Mouse (Mus musculus) MEL (cell line): Measurements from ENCODE around the gene Ippk. TPM values are rescaled to one million over a fixed set of nuclear protein-coding genes. Genes with fewer than 3 reads are reported as not detected.
A peak's percentile ranks its signal among the peaks of the same experiment; 100 is the strongest.

ENCODE experiments used
- DNase-seq: peaks from one replicate; pipeline ENCODE4 v3.0.0; 2011; ENCODE audit warnings: low read depth, low spot score
- H3K27ac ChIP-seq: 2 replicates; pipeline ENCODE4 v1.5.1; 2012; ENCODE audit warnings: low read depth, mild to moderate bottlenecking, control low read depth, low read length, moderate library complexity; ENCODE audit not compliant: control insufficient read depth
- H3K27me3 ChIP-seq, 2 experiments: fragments of 150-350 bp in 1 of 2; sonication (generic) in 1 of 2; 2 replicates each; pipeline ENCODE4 v1.6.1; 2012; ENCODE audit warnings: low read length in 2 of 2, mild to moderate bottlenecking in 2 of 2, improper control_type of control experiment in 1 of 2, moderate library complexity in 1 of 2; ENCODE audit not compliant: insufficient read depth in 2 of 2, control insufficient read depth in 1 of 2
- H3K36me3 ChIP-seq, 2 experiments: 2 replicates each; pipeline ENCODE4 v1.6.1; 2012 to 2014; ENCODE audit warnings: low read length in 2 of 2, improper control_type of control experiment in 1 of 2, inconsistent platforms in 1 of 2, mild to moderate bottlenecking in 1 of 2; ENCODE audit not compliant: insufficient read depth in 2 of 2, control insufficient read depth in 1 of 2
- H3K4me1 ChIP-seq, 2 experiments: fragments of 150-350 bp in 1 of 2; sonication (generic) in 1 of 2; 2 replicates each; pipeline ENCODE4 v1.6.1; 2012; ENCODE audit warnings: low read length in 2 of 2, improper control_type of control experiment in 1 of 2, mild to moderate bottlenecking in 1 of 2; ENCODE audit not compliant: insufficient read depth in 2 of 2, control insufficient read depth in 1 of 2
- H3K4me3 ChIP-seq, 2 experiments: fragments of 150-350 bp in 1 of 2; sonication (generic) in 1 of 2; 2 replicates each; pipeline ENCODE4 v1.5.1; 2012; ENCODE audit warnings: low read depth in 2 of 2, low read length in 2 of 2, mild to moderate bottlenecking in 2 of 2, moderate library complexity in 2 of 2, control low read depth in 1 of 2, improper control_type of control experiment in 1 of 2; ENCODE audit not compliant: control insufficient read depth in 1 of 2, insufficient read depth in 1 of 2
- H3K79me2 ChIP-seq: 2 replicates; pipeline ENCODE4 v1.6.1; 2012; ENCODE audit warnings: mild to moderate bottlenecking, low read length, moderate library complexity; ENCODE audit not compliant: control insufficient read depth, poor library complexity, insufficient read depth
- H3K9ac ChIP-seq: 2 replicates; pipeline ENCODE4 v1.6.1; 2012; ENCODE audit warnings: low read depth, mild to moderate bottlenecking, control low read depth, low read length, moderate library complexity; ENCODE audit not compliant: control insufficient read depth, poor library complexity, severe bottlenecking
- H3K9me3 ChIP-seq: fragments of 150-350 bp; sonication (generic); replicated peaks from 2 replicates; pipeline ENCODE4 v1.6.1; 2012; ENCODE audit warnings: mild to moderate bottlenecking, low read length, improper control_type of control experiment, moderate library complexity; ENCODE audit not compliant: insufficient read depth
- CTCF ChIP-seq, 3 experiments: IDR thresholded peaks in 2 of 3; conservative IDR thresholded peaks in 1 of 3; 2 replicates each; pipeline ENCODE4 v1.5.1; 2011 to 2012; ENCODE audit warnings: low read length in 3 of 3, low read depth in 2 of 3, mild to moderate bottlenecking in 2 of 3, improper control_type of control experiment in 1 of 3, inconsistent platforms in 1 of 3, mixed read lengths in 1 of 3, moderate library complexity in 1 of 3; ENCODE audit not compliant: control insufficient read depth in 1 of 3, insufficient read depth in 1 of 3, poor library complexity in 1 of 3, severe bottlenecking in 1 of 3
- ETS1 ChIP-seq: IDR thresholded peaks from 2 replicates; pipeline ENCODE4 v1.6.1; 2012; ENCODE audit warnings: low read depth, mild to moderate bottlenecking, inconsistent platforms, low read length, improper control_type of control experiment, moderate library complexity
- GABPA ChIP-seq: IDR thresholded peaks from 2 replicates; pipeline ENCODE4 v1.6.1; 2012; ENCODE audit warnings: low read depth, mild to moderate bottlenecking, inconsistent platforms, low read length, improper control_type of control experiment, moderate library complexity
- GATA1 ChIP-seq: IDR thresholded peaks from 2 replicates; pipeline ENCODE4 v1.6.1; 2011; ENCODE audit warnings: low read depth, low read length, improper control_type of control experiment
- JUND ChIP-seq: IDR thresholded peaks from 2 replicates; pipeline ENCODE4 v1.6.1; 2011; ENCODE audit warnings: low read depth, mild to moderate bottlenecking, improper control_type of control experiment, low read length
- MAX ChIP-seq: IDR thresholded peaks from 2 replicates; pipeline ENCODE4 v1.6.1; 2011; ENCODE audit warnings: low read length, improper control_type of control experiment
- MXI1 ChIP-seq: IDR thresholded peaks from 2 replicates; pipeline ENCODE4 v1.6.1; 2011; ENCODE audit warnings: mild to moderate bottlenecking, low read depth, low read length, improper control_type of control experiment
- POLR2A ChIP-seq, 2 experiments: IDR thresholded peaks; 2 replicates each; pipeline ENCODE4 v1.6.1; 2011 to 2012; ENCODE audit warnings: low read length in 2 of 2, mild to moderate bottlenecking in 2 of 2, control low read depth in 1 of 2, improper control_type of control experiment in 1 of 2, low read depth in 1 of 2, moderate library complexity in 1 of 2; ENCODE audit not compliant: control insufficient read depth in 1 of 2, insufficient read depth in 1 of 2, poor library complexity in 1 of 2
- RAD21 ChIP-seq: IDR thresholded peaks from 2 replicates; pipeline ENCODE4 v1.6.1; 2011; ENCODE audit warnings: mild to moderate bottlenecking, low read depth, low read length, improper control_type of control experiment
- RCOR1 ChIP-seq: IDR thresholded peaks from 2 replicates; pipeline ENCODE4 v1.6.1; 2012; ENCODE audit warnings: low read depth, mild to moderate bottlenecking, inconsistent platforms, low read length, improper control_type of control experiment
- SIN3A ChIP-seq: IDR thresholded peaks from 2 replicates; pipeline ENCODE4 v1.6.1; 2012; ENCODE audit warnings: low read length, improper control_type of control experiment, inconsistent platforms
- SMC3 ChIP-seq: IDR thresholded peaks from 2 replicates; pipeline ENCODE4 v1.6.1; 2011; ENCODE audit warnings: low read depth, low read length, improper control_type of control experiment
- TCF12 ChIP-seq: IDR thresholded peaks from 2 replicates; pipeline ENCODE4 v1.6.1; 2014; ENCODE audit warnings: low read depth, mild to moderate bottlenecking, inconsistent platforms, low read length, improper control_type of control experiment, moderate library complexity
- USF2 ChIP-seq, 2 experiments: IDR thresholded peaks; 2 replicates each; pipeline ENCODE4 v1.6.1; 2011 to 2012; ENCODE audit warnings: improper control_type of control experiment in 2 of 2, low read length in 2 of 2, borderline replicate concordance in 1 of 2, inconsistent platforms in 1 of 2, low read depth in 1 of 2, mild to moderate bottlenecking in 1 of 2; ENCODE audit not compliant: insufficient read depth in 1 of 2
- ZC3H11A ChIP-seq: IDR thresholded peaks from 2 replicates; pipeline ENCODE4 v1.6.1; 2012; ENCODE audit warnings: low read depth, mild to moderate bottlenecking, inconsistent platforms, low read length, improper control_type of control experiment
- ZMIZ1 ChIP-seq: IDR thresholded peaks from 2 replicates; pipeline ENCODE4 v1.6.1; 2012; ENCODE audit warnings: low read depth, mild to moderate bottlenecking, inconsistent platforms, low read length, improper control_type of control experiment, moderate library complexity
- ZNF384 ChIP-seq: IDR thresholded peaks from 2 replicates; pipeline ENCODE4 v1.6.1; 2012; ENCODE audit warnings: low read depth, mild to moderate bottlenecking, inconsistent platforms, low read length, improper control_type of control experiment
- polyA plus RNA-seq, 2 experiments: library from polyadenylated mRNA; stranded (reverse) in 1 of 2; unstranded in 1 of 2; fragments of >175 nt in 1 of 2; fragments of >200 nt in 1 of 2; gene quantifications; 2 replicates each; pipeline versions ENCODE4 v1.2.1 to v1.2.4; 2012; ENCODE audit warnings: low replicate concordance in 2 of 2, low read depth in 1 of 2; ENCODE audit not compliant: insufficient read length in 2 of 2, insufficient read depth in 1 of 2, missing spikeins in 1 of 2
- total RNA-seq: library from RNA; depleted of rRNA; stranded (reverse); fragments of 300-350 nt; gene quantifications from 2 replicates; pipeline ENCODE4 v1.2.3, GENCODE M21; 2012

Ippk gene
- total and polyA plus RNA-seq, 3 experiments, result 14.0 to 19.6 TPM; not detected in 1

GRCm38 (mm10) chr13:49396798-49397197 lies 24.3 kb upstream of the Ippk start:
- Histone ChIP-seq H3K4me1 (peaks cover 0 to 11% of the 10 kb centered on the region in 2 experiments; a peak in 2 of 4 replicates), H3K79me2 (no peaks in the 10 kb centered on the region), H3K9me3 (no peaks in the 10 kb centered on the region), H3K27ac (no peak overlapping the region), H3K9ac (no peak overlapping the region), H3K27me3 (no peaks in the 10 kb centered on the region), H3K4me3 (no peak overlapping the region), H3K36me3 (peaks cover 0 to 8% of the 10 kb centered on the region in 2 experiments; a peak in 2 of 4 replicates)
- DNase-seq, result no peak
- no peak for TF ChIP-seq ZC3H11A
- TF ChIP-seq ZMIZ1, result no peak
- TF ChIP-seq ZNF384, result no peak
- no peak for TF ChIP-seq GABPA
- no peak for TF ChIP-seq JUND

DNA sequence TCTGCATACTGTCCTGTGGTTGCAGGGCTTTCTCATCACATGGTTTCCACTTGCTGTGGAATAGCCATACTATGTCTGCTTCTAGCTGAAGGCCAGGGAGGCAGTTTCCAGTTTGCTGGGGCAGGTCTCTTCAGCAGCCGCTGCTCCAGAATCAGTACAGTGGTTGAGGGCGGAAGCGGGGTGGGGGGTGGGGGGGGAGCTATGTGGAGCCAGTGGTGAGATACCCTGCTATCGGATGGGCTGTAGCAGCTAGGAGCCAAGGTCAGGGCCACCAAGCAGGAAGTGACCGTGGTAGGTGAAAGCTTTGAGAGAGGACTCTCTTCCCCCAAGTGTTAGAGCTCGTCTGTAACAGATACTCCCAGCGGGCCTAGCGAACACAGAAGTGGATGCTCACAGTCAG lies 22.9 kb upstream of the Ippk start:
- TF ChIP-seq CTCF (IDR thresholded peaks at IDR 0.05 in 2 of 3, conservative IDR thresholded peaks at IDR 0.05 in 1 of 3; ENCODE audit: control insufficient read depth in 1 of 3, insufficient read depth in 1 of 3, low read depth in 2 of 3, low read length in 3 of 3, poor library complexity in 1 of 3, severe bottlenecking in 1 of 3) (no peak), TCF12 (no peak), USF2 (IDR thresholded peaks at IDR 0.05; ENCODE audit: borderline replicate concordance in 1 of 2, insufficient read depth in 1 of 2, low read depth in 1 of 2, low read length in 2 of 2) (no peak), JUND (no peak), POLR2A (IDR thresholded peaks at IDR 0.05; ENCODE audit: control insufficient read depth in 1 of 2, insufficient read depth in 1 of 2, low read depth in 1 of 2, low read length in 2 of 2, poor library complexity in 1 of 2) (no peak), MAX (no peak), RCOR1 (no peak), SIN3A (no peak)
- H3K27me3 ChIP-seq, result no peaks in the 10 kb centered on the region

DNA sequence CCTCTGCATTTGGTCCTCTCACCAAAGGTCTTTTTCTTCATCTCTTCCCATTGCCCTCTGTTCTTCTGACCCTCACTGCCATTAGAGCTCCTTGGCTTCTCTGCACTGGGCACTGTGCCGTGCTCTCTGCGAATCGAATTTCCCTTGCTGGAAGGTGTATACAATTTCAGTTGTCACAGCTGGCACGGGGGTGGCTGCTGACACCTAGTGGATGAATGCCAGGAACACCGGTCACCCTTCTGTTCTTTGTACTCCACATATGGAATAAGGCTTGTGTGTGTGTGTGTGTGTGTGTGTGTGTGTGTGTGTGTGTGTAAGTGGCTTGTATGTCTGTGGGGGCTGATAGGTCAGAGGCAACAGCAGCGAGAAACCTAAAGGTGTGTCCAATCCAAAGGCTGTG lies 20.9 kb upstream of the Ippk start:
- no peaks in the 10 kb centered on the region for H3K36me3 ChIP-seq
- no peak overlapping the region for H3K4me3 ChIP-seq
- no peak overlapping the region for H3K27ac ChIP-seq
- no peaks in the 10 kb centered on the region for H3K4me1 ChIP-seq
- no peaks in the 10 kb centered on the region for H3K9me3 ChIP-seq
- no peaks in the 10 kb centered on the region for H3K79me2 ChIP-seq
- DNase-seq, result peak; percentile 36
- TF ChIP-seq RAD21 (peak; percentile 58), GATA1 (no peak), SMC3 (peak; percentile 52), MXI1 (no peak), ZC3H11A (peak; percentile 39), ETS1 (no peak), CTCF (IDR thresholded peaks at IDR 0.05 in 2 of 3, conservative IDR thresholded peaks at IDR 0.05 in 1 of 3; ENCODE audit: control insufficient read depth in 1 of 3, insufficient read depth in 1 of 3, low read depth in 2 of 3, low read length in 3 of 3, poor library complexity in 1 of 3, severe bottlenecking in 1 of 3) (peak; percentile 12 to 59 (median 58); a peak in 5 of 6 replicates)
- H3K27me3 ChIP-seq, result no peaks in the 10 kb centered on the region
- H3K9ac ChIP-seq, result no peak overlapping the region

More for the DNA sequence above, 22.9 kb upstream of the Ippk start:
- no peak for DNase-seq
- no peak overlapping the region for H3K9ac ChIP-seq
- H3K9me3 ChIP-seq, result no peaks in the 10 kb centered on the region
- H3K36me3 ChIP-seq, result peaks cover 0 to 6% of the 10 kb centered on the region in 2 experiments; a peak in 2 of 4 replicates
- H3K79me2 ChIP-seq, result no peaks in the 10 kb centered on the region
- no peak overlapping the region for H3K27ac ChIP-seq
- H3K4me1 ChIP-seq, result peaks cover 0 to 8% of the 10 kb centered on the region in 2 experiments; a peak in 2 of 4 replicates
- no peak overlapping the region for H3K4me3 ChIP-seq
